Mouse (Mus musculus) cortical plate, adult 2 months (tissue): ENCODE results near the gene Srp9.

Source experiments
- CTCF ChIP-seq: fragments of 200-500 bp; IDR thresholded peaks from 2 replicates; pipeline ENCODE4 v1.5.1; 2011; ENCODE audit warnings: mild to moderate bottlenecking, control low read depth, low read length; ENCODE audit not compliant: insufficient read depth; ENCODE audit errors: extremely low read depth
- POLR2A ChIP-seq: fragments of 200-500 bp; IDR thresholded peaks from 2 replicates; pipeline ENCODE4 v1.6.1; 2011; ENCODE audit warnings: mild to moderate bottlenecking, low read length, control low read depth; ENCODE audit not compliant: insufficient read depth; ENCODE audit errors: extremely low read depth

DNA sequence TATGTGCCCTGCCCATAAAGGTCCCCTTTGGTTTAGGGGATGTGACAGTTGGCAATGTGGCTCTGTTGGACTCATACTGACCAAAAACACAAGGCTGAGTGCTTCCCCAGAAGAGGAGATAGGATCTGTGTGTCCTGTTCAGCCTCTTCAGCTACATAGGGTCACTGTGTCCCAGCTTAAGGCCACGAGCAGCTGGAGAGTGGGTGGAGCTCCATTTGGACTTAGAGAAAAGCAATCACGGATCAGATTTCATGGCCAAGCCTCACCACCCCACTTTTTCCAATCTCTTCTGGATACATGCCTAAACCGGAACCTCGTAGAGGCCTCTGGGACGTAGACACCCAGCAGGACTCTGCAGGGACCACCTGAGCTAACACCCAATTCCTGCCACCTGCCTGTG lies 25.5 kb upstream of the Srp9 start:
- no peak for TF ChIP-seq POLR2A
- no peak for TF ChIP-seq CTCF
